In the genomic region with DNA sequence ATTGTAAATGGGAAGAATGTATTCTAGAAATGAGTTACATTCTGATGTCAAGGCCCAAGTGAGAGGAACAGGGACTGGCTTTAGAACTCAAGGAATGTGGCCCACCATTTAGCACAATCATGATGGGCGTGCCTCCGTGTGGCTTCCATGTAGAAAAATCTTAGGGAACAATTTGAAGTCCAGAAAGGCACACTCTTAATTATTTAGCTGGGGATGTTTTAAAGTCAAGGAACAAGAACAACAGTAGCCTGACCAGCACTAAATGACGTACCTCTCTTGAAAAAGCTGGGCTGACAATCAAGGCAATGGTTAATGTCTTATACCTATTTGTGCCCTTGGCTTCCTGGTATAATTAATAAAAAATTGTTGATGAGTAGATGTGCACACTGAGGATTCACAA, we compare ENCODE assay signal across 16 mouse cellular contexts.
"Had no signal": no experiment of that assay in that cellular context is flagged by ENCODE, and none has a peak within 500 bp of the region (broad histone marks: within the 10 kb centered on the region; RNA-seq: fewer than 3 reads in every experiment).

No protein-coding gene starts in this region.

- H3K4me1 ChIP-seq: neural tube, embryonic 15.5 days; stomach, embryonic 15.5 days had no signal

- H3K27ac ChIP-seq: neural tube, embryonic 13.5 days; neural tube, embryonic 15.5 days; stomach, embryonic 15.5 days; stomach, postnatal 0 days had no signal

- H3K36me3 ChIP-seq: neural tube, embryonic 13.5 days; neural tube, embryonic 15.5 days; stomach, embryonic 15.5 days had no signal

- H3K27me3 ChIP-seq: neural tube, embryonic 13.5 days; neural tube, embryonic 15.5 days; stomach, embryonic 15.5 days had no signal

- H3K4me3 ChIP-seq: neural tube, embryonic 13.5 days; neural tube, embryonic 15.5 days; stomach, embryonic 15.5 days had no signal

- DNase-seq: retina, postnatal 1 day; right cerebral cortex, adult 18-20 months; right cerebral cortex, postnatal 14 days; right cerebral cortex, postnatal 25 days; right cerebral cortex, postnatal 4 days; spleen, adult 18-20 months; thymus, adult 18-20 months; thymus, adult 2 months; thymus, postnatal 14 days; thymus, postnatal 25 days; thymus, postnatal 36 days; thymus, postnatal 4 days had no signal
